Mouse (Mus musculus) hindbrain, postnatal 0 days (tissue): ENCODE data around the gene Kif17. TPM values are rescaled to one million over a fixed set of nuclear protein-coding genes. Genes with fewer than 3 reads are reported as not detected.

Experiments
- ATAC-seq: fragments of 200-750 bp; cut with Nextera tagmentation; 2 replicates; pipeline ENCODE4 v1.8.0; 2017; ENCODE audit warnings: mild to moderate bottlenecking, moderate TSS enrichment, moderate library complexity
- DNase-seq: peaks from one replicate; pipeline ENCODE4 v3.0.0-alpha.2; 2015; ENCODE audit warnings: low spot score
- H3K27ac ChIP-seq: fragments of 300-500 bp; sonication (generic); 2 replicates; pipeline ENCODE4 v1.5.1; 2014; ENCODE audit warnings: mild to moderate bottlenecking
- H3K27me3 ChIP-seq: fragments of 300-500 bp; sonication (generic); 2 replicates; pipeline ENCODE4 v1.6.1; 2014; ENCODE audit warnings: low read length, mixed read lengths; ENCODE audit not compliant: insufficient read depth
- H3K36me3 ChIP-seq: fragments of 300-500 bp; sonication (generic); 2 replicates; pipeline ENCODE4 v1.6.1; 2014; ENCODE audit warnings: low read length, mixed read lengths; ENCODE audit not compliant: insufficient read depth
- H3K4me1 ChIP-seq: fragments of 300-500 bp; sonication (generic); 2 replicates; pipeline ENCODE4 v1.6.1; 2014; ENCODE audit warnings: antibody characterized with exemption, low read length, mixed read lengths; ENCODE audit not compliant: insufficient read depth
- H3K4me2 ChIP-seq: fragments of 300-500 bp; sonication (generic); 2 replicates; pipeline ENCODE4 v1.6.1; 2014; ENCODE audit warnings: low read depth, mild to moderate bottlenecking, low read length, moderate library complexity, mixed read lengths
- H3K4me3 ChIP-seq: fragments of 300-500 bp; sonication (generic); 2 replicates; pipeline ENCODE4 v1.5.1; 2014; ENCODE audit warnings: low read length
- H3K9ac ChIP-seq: fragments of 300-500 bp; sonication (generic); replicated peaks from 2 replicates; pipeline ENCODE4 v1.6.1; 2014; ENCODE audit warnings: mild to moderate bottlenecking, low read length, moderate library complexity, mixed read lengths
- H3K9me3 ChIP-seq: fragments of 300-500 bp; sonication (generic); 2 replicates; pipeline ENCODE4 v1.6.1; 2016; ENCODE audit warnings: low read length, mixed read lengths
- CTCF ChIP-seq: IDR thresholded peaks from 2 replicates; pipeline ENCODE4 v1.5.1; 2016; ENCODE audit warnings: antibody characterized with exemption, control low read depth, low read depth
- WGBS: fragments of 180-500 bp; shearing (Covaris S2); extraction: QIAGEN DNeasy Blood & Tissue Kit; methylation state at CpG from one replicate; pipeline ENCODE4 v1.1.7; 2014; 5-methylcytosine and 5-hydroxymethylcytosine counted together
- polyA plus RNA-seq: library from polyadenylated mRNA; unstranded; fragments of >200 nt; fragmentation: Nextera tagmentation; extraction: Ambion mirVana; gene quantifications from 2 replicates; pipeline ENCODE4 v1.2.1, GENCODE M21; 2015
- total RNA-seq: library from RNA; depleted of rRNA; stranded (reverse); fragments of >200 nt; gene quantifications from 2 replicates; pipeline ENCODE4 v1.2.3, GENCODE M21; 2014

The Kif17 gene
- total and polyA plus RNA-seq, 2 experiments from 2014 or later: 4.1 to 5.1 TPM

- no peak for ATAC-seq
- no peak for TF ChIP-seq CTCF
- no peak overlapping the region for H3K4me3 ChIP-seq
- H3K27ac ChIP-seq: no peak overlapping the region
- H3K9me3 ChIP-seq: no peaks in the 10 kb centered on the region
- H3K27me3 ChIP-seq: no peaks in the 10 kb centered on the region
- H3K4me1 ChIP-seq: no peaks in the 10 kb centered on the region
- H3K9ac ChIP-seq: no peak overlapping the region
- DNase-seq: no peak
- H3K4me2 ChIP-seq: no peak overlapping the region
- 90% methylated on average over 6 of the region's 6 CpGs for WGBS
- H3K36me3 ChIP-seq: no peaks in the 10 kb centered on the region
Measured at GRCm38 (mm10) chr4:138335648-138336047, 85.4 kb downstream of the Kif17 start.

GRCm38 (mm10) chr4:138336876-138337275 lies 86.6 kb downstream of the Kif17 start:
- Histone ChIP-seq H3K36me3 (no peaks in the 10 kb centered on the region), H3K9me3 (no peaks in the 10 kb centered on the region), H3K27ac (no peak overlapping the region), H3K9ac (no peak overlapping the region), H3K27me3 (no peaks in the 10 kb centered on the region), H3K4me2 (no peak overlapping the region), H3K4me1 (no peaks in the 10 kb centered on the region), H3K4me3 (no peak overlapping the region)
- DNase-seq (no peak), ATAC-seq (no peak)
- WGBS: 68% methylated on average over 5 of the region's 5 CpGs
- TF ChIP-seq CTCF: no peak

GRCm38 (mm10) chr4:138337341-138337740 lies 87.1 kb downstream of the Kif17 start:
- ATAC-seq (no peak), DNase-seq (no peak)
- no peaks in the 10 kb centered on the region for H3K4me1 ChIP-seq
- H3K4me3 ChIP-seq: no peak overlapping the region
- 81% methylated on average over 9 of the region's 9 CpGs for WGBS
- no peaks in the 10 kb centered on the region for H3K36me3 ChIP-seq
- no peak overlapping the region for H3K4me2 ChIP-seq
- H3K27ac ChIP-seq: no peak overlapping the region
- no peak overlapping the region for H3K9ac ChIP-seq
- no peak for TF ChIP-seq CTCF
- no peaks in the 10 kb centered on the region for H3K27me3 ChIP-seq
- H3K9me3 ChIP-seq: no peaks in the 10 kb centered on the region

GRCm38 (mm10) chr4:138339963-138340362 lies 89.7 kb downstream of the Kif17 start:
- Histone ChIP-seq H3K27ac (no peak overlapping the region), H3K9me3 (no peaks in the 10 kb centered on the region), H3K36me3 (no peaks in the 10 kb centered on the region), H3K4me3 (no peak overlapping the region), H3K4me1 (no peaks in the 10 kb centered on the region), H3K4me2 (no peak overlapping the region), H3K27me3 (no peaks in the 10 kb centered on the region), H3K9ac (no peak overlapping the region)
- ATAC-seq (0 out of 2 replicates have a peak, but pooled peaks have one; percentile 32), DNase-seq (peak; percentile 66)
- TF ChIP-seq CTCF: peak; percentile 77
- WGBS: 33% methylated on average over 4 of the region's 4 CpGs

- TF ChIP-seq CTCF: no peak
- Histone ChIP-seq H3K27me3 (no peaks in the 10 kb centered on the region), H3K4me3 (no peak overlapping the region), H3K4me1 (no peaks in the 10 kb centered on the region), H3K9me3 (no peaks in the 10 kb centered on the region), H3K9ac (no peak overlapping the region), H3K36me3 (no peaks in the 10 kb centered on the region), H3K27ac (no peak overlapping the region), H3K4me2 (no peak overlapping the region)
- ATAC-seq (no peak), DNase-seq (no peak)
- WGBS: 53% methylated on average over 8 of the region's 8 CpGs
Measured at GRCm38 (mm10) chr4:138341393-138341792, 91.2 kb downstream of the Kif17 start.

GRCm38 (mm10) chr4:138342048-138342447 lies 91.8 kb downstream of the Kif17 start:
- DNase-seq (no peak), ATAC-seq (no peak)
- Histone ChIP-seq H3K36me3 (no peaks in the 10 kb centered on the region), H3K27me3 (no peaks in the 10 kb centered on the region), H3K4me1 (no peaks in the 10 kb centered on the region), H3K4me2 (no peak overlapping the region), H3K27ac (no peak overlapping the region), H3K9me3 (no peaks in the 10 kb centered on the region), H3K4me3 (no peak overlapping the region), H3K9ac (no peak overlapping the region)
- WGBS: 56% methylated on average over 7 of the region's 7 CpGs
- no peak for TF ChIP-seq CTCF

GRCm38 (mm10) chr4:138342778-138343177 lies 92.5 kb downstream of the Kif17 start:
- Histone ChIP-seq H3K27ac (peak overlapping the region; percentile 16; the same call in 1 of the 2 replicates), H3K9me3 (no peaks in the 10 kb centered on the region), H3K4me3 (no peak overlapping the region), H3K9ac (no peak overlapping the region), H3K4me2 (no peak overlapping the region), H3K4me1 (no peaks in the 10 kb centered on the region), H3K36me3 (no peaks in the 10 kb centered on the region), H3K27me3 (no peaks in the 10 kb centered on the region)
- ATAC-seq (no peak), DNase-seq (no peak)
- WGBS: 85% methylated on average over 6 of the region's 6 CpGs
- TF ChIP-seq CTCF: no peak
